Mouse (Mus musculus): Measurements from ENCODE around the gene Ctxn1.

DNA sequence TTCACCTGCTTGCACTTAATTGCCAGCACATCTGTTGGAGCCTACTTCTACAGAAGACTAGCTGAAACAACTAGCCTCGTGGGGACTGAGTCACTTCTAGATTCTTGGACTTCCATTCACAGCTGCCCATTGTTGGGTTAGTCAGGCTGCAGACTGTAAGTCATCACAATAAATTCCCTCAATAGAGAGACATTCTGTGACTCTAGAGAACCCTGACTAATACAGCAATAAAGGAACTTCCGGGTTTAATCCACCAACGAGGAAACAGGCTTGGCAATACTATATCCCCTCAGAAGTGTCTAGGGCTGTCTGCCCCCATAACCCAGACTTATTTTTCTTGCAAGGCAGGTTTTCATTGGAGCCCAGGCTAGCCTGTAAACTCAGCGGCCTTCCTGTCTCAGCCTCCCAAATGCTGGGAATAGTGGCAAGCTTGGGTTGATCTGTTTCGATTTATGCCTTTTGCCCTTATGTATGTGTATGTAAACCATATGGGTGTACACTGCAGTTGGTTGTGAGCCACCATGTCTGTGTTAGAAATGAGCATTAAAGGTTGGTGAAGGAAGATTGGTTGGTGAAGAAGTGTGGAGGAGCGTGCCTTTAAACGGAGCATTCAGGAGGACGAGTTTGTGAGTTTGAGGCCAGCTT, 6.8 kb downstream of the Ctxn1 start:
- TF ChIP-seq CTCF (conservative IDR thresholded peaks at IDR 0.05 in 1 of 2, IDR thresholded peaks at IDR 0.05 in 1 of 2; ENCODE audit: low read depth in 2 of 2, low read length in 2 of 2), result no peak
- TF ChIP-seq ELF1 (IDR thresholded peaks at IDR 0.05; ENCODE audit: low read depth, low read length), result no peak
- TF ChIP-seq MXI1 (IDR thresholded peaks at IDR 0.05; ENCODE audit: low read depth, low read length), result no peak
- no peak for TF ChIP-seq CHD1 (IDR thresholded peaks at IDR 0.05; ENCODE audit: low read depth, low read length)
- TF ChIP-seq IRF4 (IDR thresholded peaks at IDR 0.05; ENCODE audit: low read depth, low read length), result no peak
- TF ChIP-seq POLR2A (IDR thresholded peaks at IDR 0.05; ENCODE audit: low read depth, low read length), result no peak
- no peak for TF ChIP-seq NELFE (IDR thresholded peaks at IDR 0.05; ENCODE audit: low read depth, low read length)
- no peak for TF ChIP-seq SIN3A (IDR thresholded peaks at IDR 0.05; ENCODE audit: low read length)
- no peak for TF ChIP-seq ZKSCAN1 (IDR thresholded peaks at IDR 0.05; ENCODE audit: borderline replicate concordance, low read depth, low read length)
- no peak for TF ChIP-seq HCFC1 (IDR thresholded peaks at IDR 0.05; ENCODE audit: low read depth, low read length)
- TF ChIP-seq MAFK (IDR thresholded peaks at IDR 0.05; ENCODE audit: insufficient replicate concordance, low read length), result no peak
- TF ChIP-seq TCF12 (IDR thresholded peaks at IDR 0.05; ENCODE audit: low read depth, low read length), result no peak
